In the genomic region with DNA sequence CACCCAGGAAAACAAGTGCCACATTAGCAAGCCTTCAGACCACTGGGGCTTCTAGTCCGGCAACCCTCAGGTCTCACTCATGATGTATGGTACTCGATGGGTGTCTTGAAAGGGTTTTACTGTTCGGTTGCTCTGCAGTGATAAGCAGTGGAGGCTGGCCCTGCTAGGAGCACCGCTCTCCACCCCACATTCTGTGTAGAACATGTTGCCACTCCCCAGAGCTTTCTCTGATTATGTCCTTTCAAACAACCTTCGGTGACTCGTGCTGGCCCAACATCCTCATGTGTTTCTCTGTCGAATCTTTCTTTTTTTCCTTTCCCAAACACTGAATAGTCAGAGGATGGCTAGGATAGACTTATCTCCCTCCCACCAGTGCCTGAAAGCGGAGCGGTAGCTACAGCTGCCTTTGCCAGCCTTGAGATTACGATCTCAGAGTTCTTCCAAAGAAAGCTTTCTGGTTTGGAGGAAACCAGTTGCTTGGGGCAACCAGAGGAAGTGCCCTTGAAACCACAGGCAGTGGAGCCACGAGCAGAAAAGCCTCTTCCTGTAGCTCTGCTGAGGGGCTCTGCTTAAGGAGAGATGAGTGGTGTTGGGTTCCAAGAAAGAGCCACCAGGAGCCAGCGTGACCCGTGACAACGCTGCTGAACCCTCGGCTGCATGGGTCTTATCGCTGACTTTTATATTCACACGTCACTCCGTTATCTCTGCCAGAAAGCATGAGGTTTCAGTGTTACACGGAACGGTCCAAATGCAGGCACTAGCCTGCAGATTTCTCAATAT, we compare ENCODE assay signal across 9 mouse cellular contexts.
DNase-seq lines count a peak whose midpoint lies in the region; ATAC-seq and TF ChIP-seq lines count a peak whose summit lies in the region.
"Had no signal": no experiment of that assay in that cellular context is flagged by ENCODE, and none has a peak within 500 bp of the region (broad histone marks: within the 10 kb centered on the region; RNA-seq: fewer than 3 reads in every experiment).

No protein-coding gene starts in this region.

- no peak overlapping the region for H3K9ac ChIP-seq in lung, embryonic 16.5 days (ENCODE audit: low read length)
- no peak overlapping the region for H3K9ac ChIP-seq in heart, embryonic 13.5 days
- H3K9ac ChIP-seq in neural tube, embryonic 15.5 days (replicated peaks) = no peak overlapping the region
- H3K9ac ChIP-seq in intestine, postnatal 0 days (ENCODE audit: low read depth, low read length) = no peak overlapping the region; the same call in 1 of the 2 replicates
- H3K9ac ChIP-seq: limb, embryonic 12.5 days had no signal

- no peak overlapping the region for H3K4me2 ChIP-seq in lung, embryonic 16.5 days (ENCODE audit: low read depth, low read length)
- peak overlapping the region; percentile 20; the same call in 1 of the 2 replicates for H3K4me2 ChIP-seq in heart, embryonic 13.5 days
- peak overlapping the region; percentile 1 for H3K4me2 ChIP-seq in myocyte (ENCODE audit: low read depth)
- no peak overlapping the region for H3K4me2 ChIP-seq in neural tube, embryonic 15.5 days
- no peak overlapping the region for H3K4me2 ChIP-seq in intestine, postnatal 0 days (replicated peaks; ENCODE audit: low read depth)
- H3K4me2 ChIP-seq: limb, embryonic 12.5 days had no signal

- H3K4me1 ChIP-seq in lung, embryonic 16.5 days (replicated peaks; ENCODE audit: control insufficient read depth, insufficient read depth, low read length) = peaks cover 6% of the 10 kb centered on the region; the same call in 1 of the 2 replicates
- no peaks in the 10 kb centered on the region for H3K4me1 ChIP-seq in lung, adult 2 months (ENCODE audit: control insufficient read depth, insufficient read depth, low read length)
- peaks cover 28% of the 10 kb centered on the region for H3K4me1 ChIP-seq in heart, embryonic 13.5 days
- 0 out of 2 replicates have a peak, but pooled peaks cover 2% of the 10 kb centered on the region for H3K4me1 ChIP-seq in neural tube, embryonic 15.5 days
- H3K4me1 ChIP-seq in intestine, postnatal 0 days (replicated peaks; ENCODE audit: control insufficient read depth, insufficient read depth, low read length) = no peaks in the 10 kb centered on the region

- no peaks in the 10 kb centered on the region for H3K79me2 ChIP-seq in myocyte (ENCODE audit: control insufficient read depth, insufficient read depth)

- peak; percentile 49; the same call in 1 of the 2 replicates for ATAC-seq in lung, embryonic 16.5 days (ENCODE audit: low read depth)
- ATAC-seq in activated CD4-positive, CD25-positive, alpha-beta regulatory T cell, adult 4 months = peak; percentile 79
- no peak; the same call in 1 of the 2 replicates for ATAC-seq in heart, embryonic 13.5 days (ENCODE audit: extremely low read depth, insufficient number of reproducible peaks, low FRiP score, low TSS enrichment)
- no peak for ATAC-seq in neural tube, embryonic 15.5 days (ENCODE audit: low FRiP score)
- ATAC-seq in intestine, postnatal 0 days = no peak

- no peaks in the 10 kb centered on the region for H3K36me3 ChIP-seq in lung, embryonic 16.5 days (ENCODE audit: control insufficient read depth, insufficient read depth, low read length)
- H3K36me3 ChIP-seq in heart, embryonic 13.5 days = no peaks in the 10 kb centered on the region
- H3K36me3 ChIP-seq in myocyte (ENCODE audit: control insufficient read depth, insufficient read depth) = no peaks in the 10 kb centered on the region
- H3K36me3 ChIP-seq in neural tube, embryonic 15.5 days = no peaks in the 10 kb centered on the region
- H3K36me3 ChIP-seq in intestine, postnatal 0 days (ENCODE audit: control insufficient read depth, insufficient read depth) = no peaks in the 10 kb centered on the region
- H3K36me3 ChIP-seq: limb, embryonic 12.5 days had no signal

- no peaks in the 10 kb centered on the region for H3K27me3 ChIP-seq in lung, embryonic 16.5 days (ENCODE audit: control insufficient read depth, insufficient read depth, low read depth, low read length)
- H3K27me3 ChIP-seq in heart, embryonic 13.5 days (replicated peaks) = no peaks in the 10 kb centered on the region
- H3K27me3 ChIP-seq in myocyte (ENCODE audit: control insufficient read depth, insufficient read depth, insufficient read length) = no peaks in the 10 kb centered on the region
- no peaks in the 10 kb centered on the region for H3K27me3 ChIP-seq in neural tube, embryonic 15.5 days (replicated peaks)
- H3K27me3 ChIP-seq in intestine, postnatal 0 days (replicated peaks; ENCODE audit: control insufficient read depth, insufficient read depth, low read length) = no peaks in the 10 kb centered on the region
- H3K27me3 ChIP-seq: limb, embryonic 12.5 days had no signal

- H3K9me3 ChIP-seq in lung, embryonic 16.5 days (ENCODE audit: control insufficient read depth, low read length) = no peaks in the 10 kb centered on the region
- H3K9me3 ChIP-seq in heart, embryonic 13.5 days = no peaks in the 10 kb centered on the region
- H3K9me3 ChIP-seq in neural tube, embryonic 15.5 days (replicated peaks) = no peaks in the 10 kb centered on the region; the same call in 1 of the 2 replicates
- H3K9me3 ChIP-seq in intestine, postnatal 0 days (ENCODE audit: control insufficient read depth) = no peaks in the 10 kb centered on the region
- H3K9me3 ChIP-seq: limb, embryonic 12.5 days had no signal

- no peak overlapping the region for H3K4me3 ChIP-seq in lung, embryonic 16.5 days (ENCODE audit: low read length)
- no peak overlapping the region for H3K4me3 ChIP-seq in lung, adult 2 months (replicated peaks; ENCODE audit: extremely low read depth, low read depth, low read length)
- H3K4me3 ChIP-seq in heart, embryonic 13.5 days = no peak overlapping the region
- no peak overlapping the region for H3K4me3 ChIP-seq in myocyte
- no peak overlapping the region for H3K4me3 ChIP-seq in neural tube, embryonic 15.5 days (replicated peaks)
- H3K4me3 ChIP-seq in intestine, postnatal 0 days (ENCODE audit: low read depth, low read length) = no peak overlapping the region
- H3K4me3 ChIP-seq: limb, embryonic 12.5 days had no signal

- 39% methylated on average over 20 of the region's 20 CpGs for WGBS in lung, embryonic 16.5 days
- WGBS in lung, adult 2 months = 35% methylated on average over 20 of the region's 20 CpGs
- WGBS in heart, embryonic 13.5 days = 40% methylated on average over 20 of the region's 20 CpGs
- 80% methylated on average over 20 of the region's 20 CpGs for WGBS in neural tube, embryonic 15.5 days
- WGBS in intestine, postnatal 0 days = 74% methylated on average over 20 of the region's 20 CpGs

- H3ac ChIP-seq in myocyte (ENCODE audit: control insufficient read depth, insufficient read length) = no peak overlapping the region

- TF ChIP-seq POLR2A in lung, adult 2 months (IDR thresholded peaks at IDR 0.05; ENCODE audit: borderline replicate concordance, extremely low read depth, low read depth, low read length) = no peak
- no peak for TF ChIP-seq POLR2A in myocyte (IDR thresholded peaks at IDR 0.05; ENCODE audit: insufficient read length, low read depth)

- no peak for TF ChIP-seq CTCF in lung, adult 2 months (IDR thresholded peaks at IDR 0.05; ENCODE audit: insufficient read depth, low read length)
- no peak for TF ChIP-seq CTCF in intestine, postnatal 0 days (IDR thresholded peaks at IDR 0.05; ENCODE audit: low read depth)

- DNase-seq in lung, adult 2 months = no peak
- no peak for DNase-seq in layer of hippocampus, adult 11-12 months (ENCODE audit: low spot score)

- H3K27ac ChIP-seq in lung, embryonic 16.5 days (ENCODE audit: low read length) = no peak overlapping the region
- H3K27ac ChIP-seq in heart, embryonic 13.5 days (replicated peaks) = 0 out of 2 replicates have a peak overlapping the region, but pooled peaks have one; percentile 13
- no peak overlapping the region for H3K27ac ChIP-seq in neural tube, embryonic 15.5 days (replicated peaks)
- H3K27ac ChIP-seq in intestine, postnatal 0 days (ENCODE audit: low read depth, low read length) = no peak overlapping the region
- H3K27ac ChIP-seq: limb, embryonic 12.5 days had no signal

TF ChIP-seq in myocyte, 11 proteins besides CTCF, POLR2A, EP300 and RAD21:
- TF ChIP-seq USF1 (IDR thresholded peaks at IDR 0.05; ENCODE audit: low read depth) (no peak), POLR2AphosphoS2 (IDR thresholded peaks at IDR 0.05; ENCODE audit: insufficient read length, low read depth) (no peak), E2F4 (IDR thresholded peaks at IDR 0.05; ENCODE audit: insufficient read depth) (no peak), CEBPB (IDR thresholded peaks at IDR 0.05; ENCODE audit: insufficient read depth, poor library complexity, severe bottlenecking) (no peak), MYOG (IDR thresholded peaks at IDR 0.05; ENCODE audit: control insufficient read depth in 1 of 3, insufficient read depth in 1 of 3, insufficient read length in 2 of 3, low read depth in 2 of 3) (no peak), MYOD1 (IDR thresholded peaks at IDR 0.05; ENCODE audit: control insufficient read depth in 1 of 3, insufficient read length in 2 of 3, low read depth in 2 of 3) (no peak), TCF12 (IDR thresholded peaks at IDR 0.05; ENCODE audit: insufficient read depth, poor library complexity, severe bottlenecking) (no peak), SRF (IDR thresholded peaks at IDR 0.05; ENCODE audit: control insufficient read depth, insufficient read length, low read depth) (no peak), TCF3 (IDR thresholded peaks at IDR 0.05; ENCODE audit: insufficient read length, low read depth) (no peak), REST (IDR thresholded peaks at IDR 0.05; ENCODE audit: insufficient read depth, insufficient read length) (no peak), MAX (IDR thresholded peaks at IDR 0.05; ENCODE audit: low read depth) (no peak)

Comparison
In these comparisons a context has a peak if more than half of its experiments do, and no peak if none do; other contexts are left out.
1. ATAC-seq: peak in lung, embryonic 16.5 days (single experiment) and activated CD4-positive, CD25-positive, alpha-beta regulatory T cell, adult 4 months (single experiment); none in heart, embryonic 13.5 days (single experiment), neural tube, embryonic 15.5 days (single experiment) and intestine, postnatal 0 days (single experiment).
2. H3K4me2 ChIP-seq: peak in heart, embryonic 13.5 days (single experiment) and myocyte (single experiment); none in lung, embryonic 16.5 days (single experiment), neural tube, embryonic 15.5 days (single experiment) and intestine, postnatal 0 days (single experiment).